Mouse (Mus musculus): ENCODE data around the gene Rapgef1. TPM values are rescaled to one million over a fixed set of nuclear protein-coding genes. Genes with fewer than 3 reads are reported as not detected.
A peak's percentile ranks its signal among the peaks of the same experiment; 100 is the strongest.
"Not testable (repeated sequence)": the region's sequence is repeated elsewhere in the genome, so short reads cannot be mapped to it uniquely, and the experiment has no call there.

Rapgef1 gene
- total and polyA plus RNA-seq, 3 experiments = 86.5 to 185 (median 170) TPM

DNA sequence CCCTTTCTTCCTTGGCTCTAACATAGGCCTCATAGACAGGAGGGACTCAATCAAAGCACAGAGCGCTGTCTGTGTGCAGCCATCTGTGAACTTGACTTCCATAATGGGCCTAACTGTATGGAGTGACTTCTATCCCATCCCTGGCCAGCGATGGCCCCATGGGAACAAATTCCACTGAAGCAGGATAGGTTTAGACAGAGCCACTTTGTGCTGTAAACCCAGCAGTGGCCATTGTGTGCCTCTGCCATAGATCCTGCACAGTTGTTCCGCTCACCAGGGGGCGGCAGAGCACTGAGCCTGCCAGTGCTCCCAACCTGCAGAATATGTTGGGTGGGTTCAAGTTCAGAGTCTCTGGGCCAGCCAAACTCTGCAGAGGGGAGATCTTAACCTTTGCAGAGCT, 88.2 kb downstream of the Rapgef1 start:
- Histone ChIP-seq H3K79me2 (replicated peaks; ENCODE audit: control insufficient read depth, extremely low read depth, insufficient read depth, poor library complexity, severe bottlenecking) (peaks cover 35% of the 10 kb centered on the region), H3K27ac (ENCODE audit: insufficient read depth, low read depth) (peak overlapping the region; percentile 88), H3K9ac (ENCODE audit: insufficient read depth, low read depth) (peak overlapping the region; percentile 22; the same call in 1 of the 2 replicates), H3K9me3 (replicated peaks; ENCODE audit: low read length) (no peaks in the 10 kb centered on the region), H3K4me1 (ENCODE audit: control insufficient read depth in 1 of 2, insufficient read depth in 2 of 2) (peaks cover 64 to 91% of the 10 kb centered on the region in 2 experiments), H3K4me2 (ENCODE audit: insufficient read depth, low read depth, poor library complexity, severe bottlenecking) (peak overlapping the region; percentile 33), H3K27me3 (replicated peaks) (no peaks in the 10 kb centered on the region), H3K36me3 (replicated peaks in 1 of 2; ENCODE audit: control insufficient read depth in 1 of 2, insufficient read depth in 1 of 2, low read length in 1 of 2) (peaks cover 82 to 88% of the 10 kb centered on the region in 2 experiments), H3K4me3 (replicated peaks in 1 of 3; ENCODE audit: low read depth in 2 of 3, low read length in 2 of 3, poor library complexity in 1 of 3) (peak overlapping the region in 2 of 3 experiments; percentile 36 to 53)
- TF ChIP-seq CHD1 (IDR thresholded peaks at IDR 0.05; ENCODE audit: low read depth, low read length) (no peak), ZMIZ1 (IDR thresholded peaks at IDR 0.05; ENCODE audit: low read depth, low read length) (no peak), SIN3A (IDR thresholded peaks at IDR 0.05; ENCODE audit: low read length) (no peak), SMC3 (IDR thresholded peaks at IDR 0.05; ENCODE audit: low read depth, low read length) (peak; percentile 59), IRF4 (IDR thresholded peaks at IDR 0.05; ENCODE audit: low read depth, low read length) (no peak), TCF12 (IDR thresholded peaks at IDR 0.05; ENCODE audit: low read depth, low read length) (no peak), KAT2A (IDR thresholded peaks at IDR 0.05; ENCODE audit: insufficient replicate concordance, low read length) (no peak), CHD2 (IDR thresholded peaks at IDR 0.05; ENCODE audit: low read length) (no peak), E2F4 (IDR thresholded peaks at IDR 0.05; ENCODE audit: insufficient replicate concordance, low read depth, low read length) (no peak), RAD21 (IDR thresholded peaks at IDR 0.05; ENCODE audit: low read depth, low read length) (peak; percentile 49), NRF1 (IDR thresholded peaks at IDR 0.05; ENCODE audit: low read depth, low read length) (no peak), MXI1 (IDR thresholded peaks at IDR 0.05; ENCODE audit: low read depth, low read length) (no peak), ELF1 (IDR thresholded peaks at IDR 0.05; ENCODE audit: low read depth, low read length) (no peak), CTCF (conservative IDR thresholded peaks at IDR 0.05 in 1 of 2, IDR thresholded peaks at IDR 0.05 in 1 of 2; ENCODE audit: low read depth in 2 of 2, low read length in 2 of 2) (peak; percentile 26 to 72; a peak in 3 of 4 replicates)
- dilution Hi-C loops (cut with MboI; ENCODE audit: extremely low pct_ligation_motif_present, extremely low pct_unique_long_range_greater_than_20kb, low sequenced_read_pairs) = no loop called here
- DNase-seq (ENCODE audit: extremely low read depth) = peak; percentile 62
- in situ Hi-C loops (cut with MboI; ENCODE audit: low pct_ligation_motif_present, low pct_unique_long_range_greater_than_20kb, low sequenced_read_pairs) = no loop called here

DNA sequence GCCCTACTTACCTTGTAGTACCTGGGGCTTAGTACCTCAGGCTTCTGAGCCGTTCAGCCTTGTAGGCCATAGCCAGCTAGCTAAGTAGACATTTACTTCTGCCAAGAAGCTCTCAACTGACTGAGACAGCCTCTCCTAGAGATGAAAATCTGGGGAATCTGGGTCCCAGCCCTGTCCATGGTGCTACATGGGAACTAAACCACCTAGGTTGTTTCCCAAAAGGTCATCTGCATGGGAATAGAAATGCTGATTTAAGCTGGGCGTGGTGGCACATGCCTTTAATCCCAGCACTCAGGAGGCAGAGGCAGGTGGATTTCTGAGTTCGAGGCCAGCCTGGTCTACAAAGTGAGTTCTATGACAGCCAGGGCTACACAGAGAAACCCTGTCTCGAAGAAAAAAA, 88.7 kb downstream of the Rapgef1 start:
- in situ Hi-C loops (cut with MboI; ENCODE audit: low pct_ligation_motif_present, low pct_unique_long_range_greater_than_20kb, low sequenced_read_pairs) = not testable (repeated sequence)

More for the DNA sequence above, 88.7 kb downstream of the Rapgef1 start:
- dilution Hi-C loops (cut with MboI; ENCODE audit: extremely low pct_ligation_motif_present, extremely low pct_unique_long_range_greater_than_20kb, low sequenced_read_pairs); DNase-seq (ENCODE audit: extremely low read depth); H3K9me3 ChIP-seq (replicated peaks; ENCODE audit: low read length); H3K27me3 ChIP-seq (replicated peaks): not testable (repeated sequence)
- peaks cover 82 to 88% of the 10 kb centered on the region in 2 experiments for H3K36me3 ChIP-seq (replicated peaks in 1 of 2; ENCODE audit: control insufficient read depth in 1 of 2, insufficient read depth in 1 of 2, low read length in 1 of 2)
- peak overlapping the region; percentile 12; the same call in 1 of the 2 replicates for H3K9ac ChIP-seq (ENCODE audit: insufficient read depth, low read depth)
- peak overlapping the region; percentile 33 for H3K4me2 ChIP-seq (ENCODE audit: insufficient read depth, low read depth, poor library complexity, severe bottlenecking)
- H3K4me1 ChIP-seq (ENCODE audit: control insufficient read depth in 1 of 2, insufficient read depth in 2 of 2) = peaks cover 61 to 91% of the 10 kb centered on the region in 2 experiments
- H3K27ac ChIP-seq (ENCODE audit: insufficient read depth, low read depth) = peak overlapping the region; percentile 88; the same call in 1 of the 2 replicates
- peaks cover 40% of the 10 kb centered on the region for H3K79me2 ChIP-seq (replicated peaks; ENCODE audit: control insufficient read depth, extremely low read depth, insufficient read depth, poor library complexity, severe bottlenecking)
- H3K4me3 ChIP-seq (replicated peaks in 1 of 3; ENCODE audit: low read depth in 2 of 3, low read length in 2 of 3, poor library complexity in 1 of 3) = peak overlapping the region; percentile 10 to 53 (median 13)

Data from CH12.LX (cell line).